Mouse (Mus musculus): ENCODE data around the gene Itpr3. TPM values are rescaled to one million over a fixed set of nuclear protein-coding genes. Genes with fewer than 3 reads are reported as not detected.

Gene Itpr3
- total RNA-seq, 2 experiments from 2014 or later: 5.9 to 6.3 TPM

DNA sequence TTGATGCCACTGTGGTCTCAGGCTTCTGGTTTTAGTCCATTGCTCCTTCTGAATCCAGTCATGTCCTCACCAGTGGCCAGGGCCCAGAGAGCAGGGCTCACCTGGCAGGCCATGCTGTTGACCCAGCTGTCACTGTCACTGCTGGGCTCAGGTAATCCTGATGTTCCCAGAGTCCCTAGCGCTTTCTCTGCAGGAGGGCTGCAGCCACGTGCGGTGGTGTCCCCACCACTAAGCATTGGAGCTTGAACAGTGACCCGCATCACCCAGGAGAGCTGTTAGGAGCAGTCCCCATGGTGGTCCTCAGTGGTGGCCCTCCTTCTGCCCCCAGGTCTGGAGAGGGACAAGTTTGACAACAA is 62.4 kb downstream of the Itpr3 start:
- no peak for DNase-seq

DNA sequence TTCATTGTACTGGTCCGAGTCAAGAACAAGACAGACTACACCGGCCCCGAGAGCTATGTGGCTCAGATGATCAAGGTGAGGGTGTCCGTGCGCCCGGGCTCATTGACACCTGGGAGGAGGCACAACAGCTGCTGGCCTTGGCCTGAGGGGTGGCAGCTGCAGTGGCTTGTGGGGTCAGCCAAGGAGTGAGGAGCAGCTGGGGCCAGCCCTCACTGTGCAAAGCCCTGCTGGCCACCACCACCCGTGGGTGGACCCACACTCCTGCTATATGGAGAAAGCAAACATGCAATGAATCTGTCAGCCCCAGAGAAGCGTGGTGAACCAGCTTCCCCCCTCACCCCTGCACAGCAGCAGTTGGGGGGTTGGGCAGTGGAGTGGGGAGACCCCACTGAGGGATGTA is 62.9 kb downstream of the Itpr3 start:
- DNase-seq: no peak

DNA sequence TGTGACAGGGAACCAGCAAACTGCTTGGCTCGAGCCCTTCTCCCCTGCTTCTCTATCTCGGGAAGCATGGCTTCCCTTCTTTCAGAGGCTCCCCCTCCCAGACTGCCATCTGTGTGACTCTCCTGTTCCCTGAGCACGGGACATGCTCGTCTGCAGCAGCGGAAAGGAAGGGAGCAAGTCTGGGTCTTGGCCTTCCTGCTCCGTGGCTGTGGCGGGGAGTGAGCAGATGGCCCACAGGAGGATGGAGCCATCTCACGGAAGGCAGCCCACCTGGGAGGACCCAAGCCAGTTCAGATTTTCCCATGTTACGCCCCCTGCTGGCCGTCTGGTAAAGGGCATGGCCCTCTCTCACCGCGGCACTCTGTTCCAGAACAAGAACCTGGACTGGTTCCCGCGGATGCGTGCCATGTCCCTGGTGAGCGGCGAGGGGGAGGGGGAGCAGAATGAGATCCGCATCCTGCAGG is 63.5 kb downstream of the Itpr3 start:
- peak; percentile 77 to 86 for DNase-seq

DNA sequence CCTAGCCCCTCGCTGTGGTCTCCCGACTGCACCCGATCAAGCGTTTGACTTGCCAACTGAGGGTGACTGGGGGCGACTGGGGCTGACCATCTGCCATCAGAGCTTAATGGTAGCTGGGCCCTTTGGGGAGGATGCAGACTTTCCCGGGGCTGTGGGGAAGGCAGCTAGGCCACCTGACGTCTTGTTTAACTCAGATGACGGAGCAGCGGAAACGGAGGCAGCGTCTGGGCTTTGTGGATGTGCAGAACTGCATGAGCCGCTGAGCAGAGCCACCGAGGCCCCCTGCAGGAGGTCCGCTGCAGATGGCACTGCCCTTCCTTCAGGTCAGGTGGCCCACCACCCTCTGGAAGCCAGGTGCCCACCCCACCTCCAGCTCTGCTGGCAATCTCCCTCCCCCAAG is 64.2 kb downstream of the Itpr3 start:
- DNase-seq: no peak

DNA sequence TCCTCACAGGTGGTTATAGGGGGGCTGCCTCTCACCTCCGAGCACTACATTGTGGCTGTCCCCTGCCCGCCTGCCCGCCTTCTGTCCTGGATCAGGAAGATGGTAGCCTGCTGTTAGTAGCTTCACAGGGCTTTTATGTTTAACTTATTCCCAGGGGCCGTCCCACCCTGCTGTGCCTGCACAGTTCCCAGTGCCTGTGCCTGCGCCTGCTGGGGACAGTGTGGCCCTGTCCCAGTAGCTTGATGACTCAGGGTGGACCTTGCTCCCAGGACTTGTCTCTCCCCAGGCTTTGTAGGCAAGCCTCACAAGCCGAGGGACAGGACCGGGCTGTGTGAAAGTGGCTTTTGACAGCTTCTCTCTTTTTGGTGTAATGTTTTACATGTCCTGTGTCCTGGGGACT is 64.7 kb downstream of the Itpr3 start:
- DNase-seq: peak; percentile 36 to 59

DNA sequence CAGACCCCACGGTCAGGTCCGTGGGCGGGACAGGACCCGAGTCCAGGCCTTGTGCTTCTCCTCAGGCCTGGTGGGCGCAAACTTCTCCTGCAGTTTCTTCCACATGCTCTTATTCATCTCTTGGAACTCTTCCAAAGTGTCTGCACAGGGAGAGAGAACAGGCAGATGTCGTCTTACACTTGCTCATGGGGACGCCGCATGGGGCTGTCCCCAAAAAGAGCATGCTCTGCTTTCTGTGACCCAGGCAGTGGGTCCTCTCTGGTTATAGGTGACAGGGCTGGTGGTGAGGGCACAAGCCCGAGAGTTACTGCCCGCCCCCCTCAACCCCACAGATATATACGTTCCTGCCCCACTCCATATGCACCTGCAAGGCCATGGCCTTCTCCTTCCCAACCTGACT is 65.6 kb downstream of the Itpr3 start:
- DNase-seq: no peak

DNA sequence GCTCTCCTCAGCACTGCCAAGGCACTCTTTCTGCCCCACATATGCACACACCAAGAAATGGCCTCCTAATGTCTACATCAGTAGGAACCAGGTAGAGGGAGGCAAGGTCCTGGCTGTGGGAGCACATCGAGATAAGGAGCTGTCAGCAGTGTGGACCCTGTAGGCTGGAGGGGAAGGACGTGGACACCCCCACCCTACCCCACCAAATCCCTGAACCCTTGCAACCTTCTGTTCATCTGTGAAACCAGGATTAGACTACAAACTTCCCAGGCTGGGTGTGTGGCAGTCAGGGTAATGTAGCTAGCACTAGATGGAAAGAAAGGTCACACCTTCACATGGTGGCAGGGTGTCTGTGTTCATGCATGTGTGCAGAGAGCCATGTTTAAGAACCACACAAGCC is 66.0 kb downstream of the Itpr3 start:
- DNase-seq: no peak

DNA sequence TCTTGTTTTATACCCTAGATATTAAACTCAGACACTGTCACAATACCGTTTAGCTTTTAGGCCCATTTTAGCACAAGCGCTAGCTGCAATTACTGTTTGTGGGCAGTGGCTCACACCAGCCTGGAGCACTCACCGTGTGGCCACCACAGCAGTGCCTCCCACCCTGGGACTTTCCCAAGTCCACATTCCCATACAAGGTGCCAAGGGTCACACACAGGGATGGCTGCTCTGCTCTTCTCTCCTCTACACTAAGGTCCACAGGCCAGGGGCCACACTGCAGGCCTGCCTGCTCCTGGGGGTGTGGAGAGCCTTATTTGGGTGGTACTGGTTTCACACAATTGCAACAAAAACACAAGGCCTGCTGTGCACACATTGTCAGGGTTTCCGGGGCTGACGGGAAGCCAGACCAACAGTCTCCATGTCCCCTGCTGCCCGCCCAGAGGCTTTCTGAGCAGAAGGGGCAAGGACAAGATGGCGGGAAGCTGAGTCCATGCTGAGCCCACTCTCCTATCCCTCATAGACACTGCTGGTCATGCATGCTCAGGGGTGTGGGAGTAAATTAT is 66.8 kb downstream of the Itpr3 start:
- DNase-seq: no peak

DNA sequence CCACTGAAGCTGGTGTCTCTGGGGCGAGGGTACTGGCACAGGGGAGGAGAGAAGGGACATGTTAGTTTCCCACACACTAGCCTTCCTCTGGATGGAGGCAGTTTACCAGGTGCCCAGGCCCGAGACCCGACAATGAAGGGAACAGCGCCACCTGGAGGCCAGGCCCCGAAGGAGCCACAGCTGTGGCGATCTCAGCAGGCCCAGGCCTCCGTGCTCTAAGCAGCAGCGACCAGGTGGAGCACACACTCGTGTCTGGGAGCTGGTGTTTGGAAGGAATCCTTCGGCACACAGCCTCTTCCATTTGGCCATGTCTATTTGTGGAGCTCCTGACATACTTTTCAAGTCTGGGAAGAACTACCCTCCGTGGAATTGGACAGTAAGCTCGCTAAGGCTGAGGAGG is 68.1 kb downstream of the Itpr3 start:
- DNase-seq: peak; percentile 82 to 87

DNA sequence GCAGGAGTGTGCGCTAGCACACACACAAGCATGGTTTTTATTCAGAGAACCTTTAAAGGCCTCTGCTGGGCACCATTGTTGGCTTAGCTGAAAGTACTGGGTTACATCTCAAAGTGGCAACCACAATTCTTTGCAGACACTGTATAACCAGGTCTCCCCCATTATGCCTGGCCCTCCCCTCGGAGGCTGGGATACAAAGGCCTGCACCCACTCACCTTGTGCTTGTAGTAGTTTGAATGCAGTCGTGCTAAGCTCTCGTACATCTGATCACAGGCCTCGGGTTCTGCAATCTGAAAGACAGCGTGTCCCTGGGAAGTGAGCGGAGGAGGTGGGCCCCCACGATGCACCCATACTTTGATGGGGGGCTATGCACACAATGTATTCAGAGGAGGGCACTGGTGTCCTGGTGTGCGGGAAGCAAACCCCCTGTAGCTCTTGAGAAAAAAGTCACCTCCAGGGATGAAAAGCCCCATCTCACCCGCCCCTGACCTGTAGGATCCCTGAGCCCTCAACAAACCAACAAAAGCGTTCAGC is 68.6 kb downstream of the Itpr3 start:
- no peak for DNase-seq

DNA sequence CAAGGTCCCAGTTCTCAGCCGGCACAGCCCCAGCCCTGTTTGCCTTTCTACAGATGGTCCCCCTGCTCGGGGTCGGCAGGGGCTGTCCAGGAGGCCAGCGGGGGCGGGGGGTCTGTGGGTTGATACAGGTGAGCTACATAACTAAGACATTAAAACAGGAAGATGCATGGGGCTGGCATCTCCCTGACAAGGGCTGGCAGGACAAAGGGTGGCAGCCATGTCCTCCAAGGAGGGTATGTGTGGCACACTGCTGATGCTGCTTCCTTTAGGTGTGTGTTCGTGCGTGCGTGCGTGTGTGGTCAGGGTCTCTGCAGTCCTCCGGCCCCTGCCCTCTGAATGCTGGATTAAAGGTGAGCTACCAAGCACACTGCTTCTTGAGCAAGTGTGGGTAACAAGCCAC is 69.9 kb downstream of the Itpr3 start:
- DNase-seq: no peak

DNA sequence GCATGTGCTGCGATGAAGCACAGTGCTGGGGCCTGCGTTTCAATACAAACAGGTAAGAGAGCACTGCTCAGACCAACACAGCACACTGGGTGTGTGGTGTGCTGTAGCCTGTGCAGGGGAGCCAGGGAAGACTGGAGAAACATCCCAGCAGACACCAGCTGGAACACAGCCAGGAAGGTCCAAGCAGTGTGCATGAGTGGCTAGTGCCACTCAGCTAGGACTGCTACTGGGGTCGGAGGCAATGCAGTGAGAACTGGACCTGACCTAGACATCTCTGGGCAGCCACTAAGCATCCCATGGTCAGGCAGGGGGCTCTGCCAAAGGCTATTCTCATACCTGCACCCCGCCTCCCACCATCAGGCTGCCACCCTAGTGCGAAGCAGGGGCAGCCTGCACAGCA is 71.1 kb downstream of the Itpr3 start:
- no peak for DNase-seq

DNA sequence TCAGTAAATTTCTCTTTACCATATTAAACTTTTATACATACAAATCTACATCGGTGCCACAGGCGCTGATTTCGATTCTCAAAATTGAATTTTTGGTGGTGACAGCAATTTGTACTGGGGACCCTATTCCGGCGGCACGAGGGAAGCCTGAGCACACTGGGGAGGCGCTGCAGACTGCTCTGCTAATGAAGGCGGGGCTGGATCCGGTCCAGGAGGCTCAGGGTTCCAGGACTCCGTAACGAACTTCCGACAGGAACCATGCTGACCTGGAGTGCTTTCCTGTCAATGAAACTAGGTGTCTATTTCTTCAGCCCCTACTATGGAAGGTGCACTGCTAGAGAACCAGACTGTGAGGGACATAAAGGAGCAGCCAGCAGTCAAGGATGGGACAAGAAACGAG is 72.2 kb downstream of the Itpr3 start:
- DNase-seq: no peak

DNA sequence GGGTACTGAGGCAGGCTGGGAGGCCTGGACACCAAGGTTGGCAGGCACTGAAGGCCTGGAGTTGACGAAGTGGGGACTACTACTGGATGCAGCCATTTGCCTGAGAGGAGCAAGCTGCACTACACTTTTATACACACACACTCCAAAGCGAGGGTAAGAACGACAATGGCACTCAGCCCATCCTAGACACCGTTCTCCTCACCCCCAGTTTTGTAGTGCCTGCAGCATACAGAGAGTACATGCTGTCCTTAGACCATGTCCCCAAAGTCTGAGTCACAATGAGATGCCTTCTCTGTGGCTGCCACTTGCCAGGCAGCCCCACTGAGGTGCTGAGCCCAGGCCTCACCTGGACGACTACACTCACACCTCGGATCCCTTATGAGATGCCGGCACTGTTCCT is 72.7 kb downstream of the Itpr3 start:
- DNase-seq: no peak

DNA sequence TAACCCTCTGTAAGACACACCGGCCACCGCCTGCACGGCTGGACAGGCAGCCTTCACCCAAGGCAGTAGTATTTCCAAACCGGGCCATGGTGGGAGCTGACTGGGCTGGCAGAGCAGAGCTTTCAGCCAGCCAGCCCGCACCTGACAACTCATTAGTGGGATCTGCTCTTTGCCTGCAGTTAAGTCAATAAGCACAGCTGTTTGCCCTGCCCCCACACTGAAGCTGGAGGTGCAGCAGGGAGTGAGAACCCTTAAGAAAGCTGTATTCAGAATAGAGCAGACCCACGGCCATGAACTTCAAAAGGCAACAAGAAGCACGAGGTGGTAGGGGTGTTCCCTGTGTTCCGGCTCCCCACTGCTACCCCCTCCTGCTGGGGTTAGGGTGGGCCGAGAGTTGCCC is 73.1 kb downstream of the Itpr3 start:
- no peak for DNase-seq

DNA sequence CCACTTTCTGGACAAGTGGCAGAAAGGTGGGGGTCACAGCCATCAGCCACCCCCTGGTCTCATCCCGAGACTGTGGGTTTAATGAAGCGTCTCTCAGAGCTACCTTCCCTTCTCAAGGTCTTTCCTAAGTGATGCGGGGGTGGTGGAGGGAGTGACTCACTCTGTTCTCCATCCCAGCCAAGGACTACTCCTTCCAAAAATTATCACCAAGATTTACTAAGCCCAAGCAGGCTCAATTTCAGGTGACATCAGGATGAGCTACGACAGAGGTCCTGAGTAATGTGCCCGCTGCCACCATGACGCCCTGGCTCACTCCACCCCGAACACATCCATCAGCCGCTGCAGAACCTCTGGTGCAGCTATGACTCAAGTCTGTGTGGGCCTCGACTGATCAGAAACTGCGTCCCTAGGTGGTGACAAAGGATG is 74.1 kb downstream of the Itpr3 start:
- peak; percentile 78 to 80 for DNase-seq

DNA sequence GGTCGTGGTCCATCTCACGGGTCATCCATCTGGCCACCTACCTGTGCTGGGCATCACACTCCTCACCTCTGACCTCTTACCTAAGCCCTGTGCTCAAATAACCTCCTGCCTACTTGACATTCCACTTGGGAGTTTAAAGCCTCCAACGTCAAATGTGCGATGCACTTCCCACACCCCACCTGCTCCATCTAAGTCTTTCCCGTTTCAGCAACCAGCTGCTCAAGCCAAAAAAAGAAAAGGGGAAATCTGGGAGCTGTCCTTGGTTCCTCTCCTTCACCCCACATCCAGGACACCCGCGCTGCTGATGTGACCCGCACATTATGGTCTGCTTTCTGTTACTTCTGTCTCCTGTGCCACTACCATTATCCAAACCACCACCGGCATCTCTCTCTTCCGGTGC is 75.1 kb downstream of the Itpr3 start:
- no peak for DNase-seq

DNA sequence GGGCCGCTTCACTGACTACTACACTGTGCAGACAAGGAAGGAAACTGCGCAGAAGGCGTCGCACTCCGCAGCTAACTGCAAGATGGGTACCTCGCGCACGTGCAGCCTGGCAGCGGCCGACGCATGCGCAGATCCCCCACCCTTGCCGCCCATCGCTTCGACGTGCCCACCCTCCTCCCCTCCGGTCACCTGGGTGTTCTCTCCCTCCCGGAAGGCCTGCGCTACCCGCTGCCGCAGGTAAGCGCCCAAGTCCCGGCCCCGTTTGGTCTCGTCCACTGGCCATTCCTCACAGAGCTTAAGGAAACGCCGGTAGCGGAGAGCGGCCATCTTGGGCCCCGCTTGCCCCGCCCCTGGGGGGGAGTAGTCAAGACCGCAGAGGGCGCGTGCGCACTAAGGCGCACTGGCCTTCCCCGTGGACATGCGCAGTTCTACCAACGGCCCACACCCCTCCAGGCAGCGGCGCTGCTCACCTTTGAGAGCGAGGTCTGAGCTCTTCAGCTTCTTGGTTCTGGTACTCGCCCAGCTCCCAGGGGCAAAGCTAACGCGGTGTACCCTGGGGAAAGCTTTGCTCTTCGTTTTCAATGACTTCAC is 76.5 kb downstream of the Itpr3 start, which contains the start of gene Uqcc2:
Uqcc2 (minus strand) TSS at position 366 of the 591 bp plus-strand sequence.
- DNase-seq: peak; percentile 99

DNA sequence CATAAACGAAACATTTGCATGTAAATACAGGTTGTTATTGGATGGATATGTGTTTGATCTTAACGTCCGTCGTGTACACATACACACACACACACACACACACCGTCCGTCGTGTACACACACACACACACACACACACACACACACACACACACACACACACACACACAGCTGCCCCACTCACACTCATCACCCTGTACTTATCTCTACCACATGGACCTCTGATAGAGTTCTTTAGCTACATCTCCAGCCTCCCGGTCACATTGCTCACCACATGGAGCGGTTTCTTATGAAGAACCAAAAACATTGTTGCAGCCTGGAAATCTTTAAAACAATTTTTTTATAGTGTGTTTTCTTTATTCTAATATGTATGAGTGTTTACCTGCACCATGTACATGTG is 77.1 kb downstream of the Itpr3 start:
- DNase-seq: no peak

DNA sequence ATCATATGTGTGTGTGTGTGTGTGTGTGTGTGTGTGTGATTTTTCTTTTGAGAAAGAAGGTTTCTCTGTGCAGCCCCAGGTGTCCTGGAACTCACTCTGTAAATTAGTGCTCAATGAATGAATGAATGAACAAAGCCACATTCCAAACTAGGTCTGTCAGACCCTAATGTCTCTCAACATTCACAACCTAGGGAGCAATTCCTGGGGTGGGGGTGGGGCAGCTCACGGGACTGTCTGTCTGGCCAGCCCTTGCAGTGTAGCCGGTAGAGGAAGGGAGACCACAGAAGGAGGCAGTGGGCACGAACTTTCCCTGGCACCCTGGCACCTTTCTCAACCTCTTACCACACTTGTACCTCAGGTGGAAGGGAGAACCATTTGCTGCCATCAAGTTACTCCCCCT is 77.6 kb downstream of the Itpr3 start:
- DNase-seq: no peak

DNA sequence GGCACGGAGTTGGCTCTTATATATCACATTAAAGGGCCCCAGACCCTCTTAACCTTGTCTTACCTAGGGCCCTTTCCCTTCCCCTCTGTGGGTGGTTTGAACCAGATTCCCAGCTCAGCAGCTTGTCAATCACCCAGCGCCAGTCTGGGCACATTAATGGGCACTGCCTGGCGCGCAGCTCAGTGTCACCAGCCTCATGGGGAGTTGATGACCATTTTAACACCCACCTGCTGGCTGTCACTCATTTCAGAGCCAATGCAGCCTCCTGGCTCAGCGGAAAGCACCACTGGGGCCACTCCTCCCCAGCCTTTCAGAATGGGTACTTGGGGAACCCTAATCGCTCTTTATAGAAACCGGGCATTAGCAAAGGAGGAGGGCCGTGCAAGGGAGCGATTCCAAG is 81.3 kb downstream of the Itpr3 start:
- DNase-seq: no peak

DNA sequence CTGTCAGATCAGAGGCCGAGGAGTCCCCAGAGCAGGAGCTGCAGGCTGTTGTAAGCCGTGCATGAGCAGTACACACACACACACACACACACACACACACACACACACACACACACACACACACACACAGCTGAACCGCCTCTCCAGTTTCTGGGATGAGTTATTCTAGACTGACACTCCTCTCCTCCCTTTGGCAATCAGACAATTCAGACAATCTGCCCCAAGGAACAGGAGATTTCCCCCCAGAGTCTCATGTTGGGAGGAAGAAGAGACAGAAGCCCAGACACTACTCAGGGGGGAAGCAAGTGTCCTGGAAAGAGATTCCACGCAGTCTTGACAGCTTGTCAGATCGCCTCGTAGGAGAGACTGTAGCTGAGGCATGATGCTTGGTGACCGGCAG is 82.2 kb downstream of the Itpr3 start:
- DNase-seq: no peak

DNA sequence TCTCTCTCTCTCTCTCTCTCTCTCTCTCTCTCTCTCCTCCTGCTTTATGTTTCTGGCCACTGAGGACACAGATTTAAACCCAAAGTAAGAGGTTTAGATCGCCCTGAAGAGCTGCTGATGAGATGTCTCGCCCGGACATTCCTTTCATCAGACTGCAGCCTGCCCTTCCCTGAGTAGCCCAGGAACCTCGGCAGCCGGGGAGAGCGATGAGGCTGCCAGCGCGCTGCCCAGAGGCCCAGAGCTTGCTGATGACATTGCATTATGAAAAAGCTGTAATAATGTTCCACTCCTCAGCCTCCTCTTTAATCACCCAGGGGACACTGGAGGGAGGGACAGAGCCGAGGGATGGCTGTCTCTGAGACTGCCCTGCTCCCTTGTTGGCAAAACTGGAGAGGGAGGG is 83.2 kb downstream of the Itpr3 start:
- no peak for DNase-seq

DNA sequence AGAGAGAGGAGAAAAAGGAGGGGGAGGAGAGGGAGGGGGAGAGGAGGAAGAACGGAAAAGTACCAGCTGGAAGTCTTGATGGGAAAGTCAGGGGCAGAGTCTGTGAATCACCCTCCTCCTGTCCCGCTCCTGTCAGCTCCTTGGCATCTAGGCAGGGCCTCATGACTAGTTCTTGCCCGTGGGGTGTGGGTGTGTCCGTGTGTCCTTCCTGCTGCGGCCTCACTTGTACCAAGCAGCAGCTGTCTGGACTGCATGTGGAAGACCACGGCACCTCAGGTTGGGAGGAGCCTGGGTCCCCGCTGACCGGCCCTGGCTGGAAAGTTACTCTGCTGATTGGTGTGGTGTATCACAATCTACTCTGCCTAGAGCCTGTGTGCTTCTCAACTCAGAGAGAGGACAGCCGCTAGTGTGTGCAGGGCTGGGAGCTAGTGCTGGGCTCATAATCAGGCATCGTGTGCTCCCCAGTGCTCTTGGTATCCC is 84.9 kb downstream of the Itpr3 start:
- peak; percentile 72 to 75 for DNase-seq
